Mouse (Mus musculus): ENCODE measurements around the gene Scp2. TPM values are rescaled to one million over a fixed set of nuclear protein-coding genes. Genes with fewer than 3 reads are reported as not detected.

Gene Scp2
- polyA plus RNA-seq, 1 experiment from 2014 or later, result 247 TPM

Small RNA genes within 50 kb of the gene (microRNA-seq; reads per million reads assigned to microRNA genes)
- not detected for gene Mir6397

Other genes with a start within 250 kb of the Scp2 start
- gene Cpt2, start 221.4 kb downstream of the Scp2 start, polyA plus RNA-seq (2015; fragmentation: Nextera tagmentation; extraction: Ambion mirVana), result 54.6 and 64.2 TPM in 2 replicates
- 0.17 and 0.31 TPM in 2 replicates for gene Slc1a7, start 176.7 kb downstream of the Scp2 start, polyA plus RNA-seq (2015; fragmentation: Nextera tagmentation; extraction: Ambion mirVana)
- 1.2 and 2.4 TPM in 2 replicates for gene Podn, start 48.6 kb downstream of the Scp2 start, polyA plus RNA-seq (2015; fragmentation: Nextera tagmentation; extraction: Ambion mirVana)
- gene Echdc2, start 20.4 kb upstream of the Scp2 start, polyA plus RNA-seq (2015; fragmentation: Nextera tagmentation; extraction: Ambion mirVana), result 35.3 and 36.7 TPM in 2 replicates
- gene Zyg11a, start 73.0 kb upstream of the Scp2 start, polyA plus RNA-seq (2015; fragmentation: Nextera tagmentation; extraction: Ambion mirVana), result 0.29 and 0.35 TPM in 2 replicates
- gene Zyg11b, start 156.1 kb upstream of the Scp2 start, polyA plus RNA-seq (2015; fragmentation: Nextera tagmentation; extraction: Ambion mirVana), result 10.3 and 10.5 TPM in 2 replicates
- 45.6 and 55.2 TPM in 2 replicates for gene Coa7, start 183.1 kb upstream of the Scp2 start, polyA plus RNA-seq (2015; fragmentation: Nextera tagmentation; extraction: Ambion mirVana)
- 1.2 and 1.4 TPM in 2 replicates for gene Shisal2a, start 238.4 kb upstream of the Scp2 start, polyA plus RNA-seq (2015; fragmentation: Nextera tagmentation; extraction: Ambion mirVana)

Measured in stomach, embryonic 16.5 days (tissue).